Mouse (Mus musculus): ENCODE data around the gene Cdh1. TPM values are rescaled to one million over a fixed set of nuclear protein-coding genes. Genes with fewer than 3 reads are reported as not detected.

The Cdh1 gene
- polyA plus RNA-seq, 1 experiment from 2014 or later = 26.5 TPM

GRCm38 (mm10) chr8:106712487-106712886, 109.3 kb downstream of the Cdh1 start:
- Histone ChIP-seq H3K4me2 (ENCODE audit: low read depth, low read length) (no peak overlapping the region), H3K27ac (ENCODE audit: low read length) (no peak overlapping the region), H3K36me3 (ENCODE audit: control insufficient read depth, insufficient read depth) (no peaks in the 10 kb centered on the region), H3K9me3 (replicated peaks; ENCODE audit: control insufficient read depth, low read length) (no peaks in the 10 kb centered on the region), H3K9ac (ENCODE audit: low read depth, low read length) (no peak overlapping the region), H3K4me3 (ENCODE audit: low read depth, low read length) (no peak overlapping the region), H3K4me1 (ENCODE audit: control insufficient read depth, low read depth, low read length) (no peaks in the 10 kb centered on the region), H3K27me3 (ENCODE audit: control insufficient read depth, insufficient read depth, low read depth, low read length) (no peaks in the 10 kb centered on the region)
- WGBS (ENCODE audit: insufficient replicate concordance) = 73% methylated on average over 3 of the region's 3 CpGs
- no peak for ATAC-seq (ENCODE audit: low read depth)

GRCm38 (mm10) chr8:106714297-106714696, 111.1 kb downstream of the Cdh1 start:
- no peak for ATAC-seq (ENCODE audit: low read depth)
- no peaks in the 10 kb centered on the region for H3K36me3 ChIP-seq (ENCODE audit: control insufficient read depth, insufficient read depth)
- no peak overlapping the region for H3K27ac ChIP-seq (ENCODE audit: low read length)
- H3K27me3 ChIP-seq (ENCODE audit: control insufficient read depth, insufficient read depth, low read depth, low read length) = no peaks in the 10 kb centered on the region
- H3K9me3 ChIP-seq (replicated peaks; ENCODE audit: control insufficient read depth, low read length) = no peaks in the 10 kb centered on the region
- H3K4me1 ChIP-seq (ENCODE audit: control insufficient read depth, low read depth, low read length) = no peaks in the 10 kb centered on the region
- no peak overlapping the region for H3K9ac ChIP-seq (ENCODE audit: low read depth, low read length)
- H3K4me2 ChIP-seq (ENCODE audit: low read depth, low read length) = no peak overlapping the region
- no peak overlapping the region for H3K4me3 ChIP-seq (ENCODE audit: low read depth, low read length)
- WGBS (ENCODE audit: insufficient replicate concordance) = 61% methylated on average over 4 of the region's 4 CpGs

GRCm38 (mm10) chr8:106718091-106718500, 114.9 kb downstream of the Cdh1 start:
- Histone ChIP-seq H3K4me2 (ENCODE audit: low read depth, low read length) (no peak overlapping the region), H3K4me3 (ENCODE audit: low read depth, low read length) (no peak overlapping the region), H3K9me3 (replicated peaks; ENCODE audit: control insufficient read depth, low read length) (no peaks in the 10 kb centered on the region), H3K27ac (ENCODE audit: low read length) (no peak overlapping the region), H3K27me3 (ENCODE audit: control insufficient read depth, insufficient read depth, low read depth, low read length) (no peaks in the 10 kb centered on the region), H3K4me1 (ENCODE audit: control insufficient read depth, low read depth, low read length) (no peaks in the 10 kb centered on the region), H3K9ac (ENCODE audit: low read depth, low read length) (no peak overlapping the region), H3K36me3 (ENCODE audit: control insufficient read depth, insufficient read depth) (no peaks in the 10 kb centered on the region)
- ATAC-seq (ENCODE audit: low read depth) = no peak
- WGBS (ENCODE audit: insufficient replicate concordance) = 29% methylated on average over 17 of the region's 17 CpGs

Other genes with a start within 250 kb of the Cdh1 start
- 2.1 and 2.8 TPM in 2 replicates for gene Zfp90, start 188.0 kb upstream of the Cdh1 start, polyA plus RNA-seq (2015; fragmentation: Nextera tagmentation; extraction: Ambion mirVana)
- gene 6030452D12Rik, start 102.8 kb upstream of the Cdh1 start, polyA plus RNA-seq (2015; fragmentation: Nextera tagmentation; extraction: Ambion mirVana) = not detected in 2 replicates
- gene Cdh3, start 92.5 kb upstream of the Cdh1 start, polyA plus RNA-seq (2015; fragmentation: Nextera tagmentation; extraction: Ambion mirVana) = 1.2 and 1.4 TPM in 2 replicates
- 6.8 and 7.2 TPM in 2 replicates for gene Gm10073, start 29.9 kb upstream of the Cdh1 start, polyA plus RNA-seq (2015; fragmentation: Nextera tagmentation; extraction: Ambion mirVana)
- gene Tango6, start 79.7 kb downstream of the Cdh1 start, polyA plus RNA-seq (2015; fragmentation: Nextera tagmentation; extraction: Ambion mirVana) = 3.4 TPM in 2 replicates